Mouse (Mus musculus) ZHBTc4 (cell line): ENCODE data around the gene Acvr1b.

Experiments
- DNase-seq: peaks from one replicate; pipeline ENCODE4 v3.0.0-alpha.2; 2011; ENCODE audit warnings: low read depth, low spot score

The Acvr1b gene

DNA sequence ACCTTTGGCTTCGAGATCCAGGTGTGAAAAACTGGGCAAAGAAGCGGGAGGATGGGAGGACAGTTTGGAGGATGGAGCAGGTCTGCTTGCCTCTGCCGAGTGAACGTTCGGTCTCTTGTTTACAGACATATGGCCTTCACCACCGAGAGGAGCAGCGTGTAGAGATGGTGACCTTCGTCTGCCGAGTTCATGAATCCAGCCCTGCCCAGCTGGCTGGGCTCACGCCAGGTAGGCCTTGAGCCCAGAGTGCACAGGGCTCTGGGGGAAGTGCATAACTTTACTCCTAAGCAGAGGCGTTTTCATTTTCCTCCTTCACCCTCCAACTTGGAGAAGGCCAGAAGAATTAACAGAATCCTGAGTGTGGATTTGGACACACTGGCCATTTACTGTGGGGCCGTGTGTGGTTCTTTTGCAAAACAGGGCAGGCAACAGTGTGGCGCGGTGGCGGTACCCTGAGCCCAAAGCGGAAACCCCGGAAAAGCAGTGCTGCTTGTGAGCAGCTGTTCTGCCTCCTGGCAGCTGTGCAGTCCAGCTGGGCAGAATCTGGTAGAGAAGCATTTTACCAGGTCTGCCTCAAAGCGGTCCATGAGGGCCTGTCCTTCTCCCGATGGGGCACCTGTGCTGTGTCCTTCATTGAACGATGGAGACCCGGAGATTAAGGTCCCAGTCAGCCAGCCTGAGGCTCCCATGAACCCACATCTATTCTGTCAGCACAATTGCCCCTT is 55.2 kb downstream of the Acvr1b start:
- DNase-seq: no peak

DNA sequence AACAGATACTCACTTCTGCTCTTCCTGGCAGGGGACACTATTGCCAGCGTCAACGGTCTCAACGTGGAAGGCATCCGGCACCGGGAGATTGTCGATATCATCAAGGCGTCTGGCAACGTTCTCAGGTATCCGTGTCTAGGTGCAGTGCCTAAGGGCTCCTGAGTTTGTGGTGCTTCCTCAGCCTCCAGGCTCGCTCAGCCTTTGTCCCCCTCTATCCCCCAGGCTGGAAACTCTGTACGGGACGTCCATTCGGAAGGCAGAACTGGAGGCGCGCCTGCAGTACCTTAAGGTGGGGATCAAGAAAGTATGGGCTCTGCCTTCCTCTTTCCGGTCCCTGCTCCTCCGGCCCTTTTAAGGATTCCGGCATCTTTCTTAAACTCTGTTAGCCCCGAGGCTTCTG is 56.6 kb downstream of the Acvr1b start:
- no peak for DNase-seq

DNA sequence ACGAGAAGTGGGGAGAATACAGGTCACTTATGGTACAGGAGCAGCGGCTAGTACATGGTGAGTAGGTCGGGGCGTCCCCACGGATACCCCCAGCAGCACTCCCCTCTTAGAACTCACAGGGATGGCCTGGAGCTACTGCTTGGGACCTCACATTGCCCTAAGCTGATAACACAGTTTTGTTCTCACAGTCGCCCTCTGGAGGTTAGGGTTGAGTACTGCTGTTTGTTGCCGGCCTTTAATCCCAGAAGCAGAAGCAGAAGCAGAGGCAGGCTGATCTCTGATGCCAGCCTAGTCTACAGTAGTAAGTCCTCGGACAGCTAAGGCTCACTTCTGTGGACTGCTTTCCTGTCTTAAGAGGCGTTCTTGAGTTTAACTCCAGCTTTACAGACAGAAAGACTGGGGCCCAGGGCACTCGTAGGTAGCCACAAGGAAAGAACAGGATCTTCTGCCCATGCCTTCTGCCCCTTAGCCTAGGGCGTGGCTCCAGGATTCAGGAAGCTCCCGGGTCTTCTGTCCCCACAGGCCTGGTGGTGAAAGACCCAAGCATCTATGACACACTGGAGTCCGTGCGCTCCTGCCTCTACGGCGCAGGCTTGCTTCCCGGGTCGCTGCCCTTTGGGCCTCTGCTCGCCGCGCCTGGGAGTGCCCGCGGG is 57.3 kb downstream of the Acvr1b start:
- peak; percentile 93 for DNase-seq

GRCm38 (mm10) chr15:101231648-101232180 is 57.8 kb downstream of the Acvr1b start:
- DNase-seq: no peak

DNA sequence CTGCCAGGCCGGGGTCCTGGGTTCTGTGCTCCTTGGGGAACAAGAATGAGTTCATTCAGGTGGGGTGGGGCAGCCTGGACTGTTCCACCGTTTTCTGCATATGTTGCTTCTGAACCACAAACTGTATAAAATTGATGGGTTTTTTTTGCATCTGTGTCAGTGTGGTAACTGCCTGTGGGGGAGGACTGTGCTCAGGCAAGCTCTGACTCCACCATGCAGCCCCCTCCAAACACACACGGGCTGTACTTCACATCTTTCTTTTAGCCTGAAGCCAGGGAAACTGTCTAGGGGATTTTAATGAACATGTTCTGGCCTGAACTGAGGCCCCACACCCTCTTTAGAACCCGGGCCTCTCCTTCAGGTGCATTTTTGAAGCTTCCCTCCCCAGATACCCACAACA is 58.7 kb downstream of the Acvr1b start:
- no peak for DNase-seq

DNA sequence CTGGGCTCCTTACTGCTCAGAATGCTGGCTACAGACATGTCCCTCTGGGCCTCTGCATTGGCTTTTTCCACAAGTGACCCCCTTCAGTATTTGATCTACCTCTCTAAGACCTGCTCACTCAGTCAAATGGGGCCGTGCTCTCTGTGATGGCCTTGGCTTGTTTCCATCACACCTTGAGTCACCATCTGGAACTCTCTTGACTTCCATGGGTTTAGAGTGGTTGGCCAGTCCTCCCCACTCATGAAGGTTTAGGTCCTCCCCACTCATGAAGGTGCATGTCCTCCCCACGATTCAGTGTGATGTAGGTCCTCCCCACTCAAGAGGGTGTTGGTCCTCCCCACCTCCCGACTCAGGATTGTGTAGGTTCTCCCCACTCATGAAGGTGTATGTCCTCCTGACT is 59.3 kb downstream of the Acvr1b start:
- DNase-seq: no peak

DNA sequence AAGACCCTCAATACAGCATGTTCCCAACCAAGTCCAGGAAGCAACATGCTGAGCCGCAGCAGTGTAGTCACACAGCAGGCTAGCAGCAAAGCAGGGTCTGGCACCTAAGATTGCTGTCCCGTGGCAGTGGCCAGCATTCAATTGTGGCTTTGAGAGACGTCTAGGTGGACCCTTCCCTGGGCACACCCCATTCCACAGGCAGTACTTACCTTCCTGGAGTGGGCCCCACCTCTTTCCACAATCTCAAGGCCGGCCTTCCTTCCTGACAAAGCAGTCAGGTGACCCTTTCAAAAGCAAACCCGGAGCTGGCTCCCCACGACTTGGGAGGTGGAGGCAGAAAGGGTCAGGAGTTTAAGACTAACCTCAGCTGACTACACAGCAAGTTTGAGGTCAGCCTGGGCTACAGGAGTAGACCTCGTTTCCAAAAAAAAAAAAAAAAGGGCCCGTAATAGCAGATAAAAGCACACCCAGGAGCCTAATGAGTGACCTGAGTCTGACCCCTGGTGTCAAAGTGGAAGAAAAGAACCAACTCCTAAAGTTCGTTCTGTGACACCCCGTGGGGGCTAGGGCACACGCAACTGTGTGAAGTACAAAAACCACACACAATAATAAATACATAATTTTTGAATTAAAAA is 59.9 kb downstream of the Acvr1b start:
- peak; percentile 85 for DNase-seq

DNA sequence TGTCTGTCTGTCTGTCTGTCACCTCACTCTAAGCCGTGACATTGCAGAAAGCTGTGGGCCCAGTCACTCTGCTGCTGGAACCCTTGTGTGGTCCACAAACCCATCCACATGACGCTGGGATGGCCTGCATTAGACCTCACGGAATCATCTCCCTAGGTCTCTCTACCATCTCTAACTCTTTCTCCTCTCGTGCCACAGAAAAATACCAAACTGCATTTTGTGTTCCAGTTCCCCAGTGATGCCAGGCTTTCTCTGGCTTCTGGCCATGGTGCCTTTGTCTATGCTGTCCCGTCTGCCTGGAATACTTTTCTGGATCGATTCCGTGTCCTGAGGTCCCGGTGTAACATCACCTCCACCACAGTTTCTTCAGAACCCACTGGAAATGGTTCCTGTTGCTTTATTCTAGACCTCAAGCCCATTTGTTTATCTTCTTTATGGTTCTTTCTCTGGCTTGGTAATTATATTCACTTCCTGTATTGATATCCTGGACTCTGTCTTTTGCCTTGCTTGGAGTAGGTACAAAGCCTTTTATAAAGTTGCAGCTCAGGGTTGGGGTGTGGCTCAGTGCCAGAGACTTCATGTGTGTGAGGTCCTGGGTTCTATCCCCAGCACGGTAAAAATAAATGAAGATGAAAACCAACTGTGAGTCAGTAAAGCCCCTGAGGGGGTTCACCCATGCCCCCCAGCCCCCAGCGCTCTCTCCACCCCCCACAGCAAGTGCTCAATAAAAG is 60.9 kb downstream of the Acvr1b start:
- no peak for DNase-seq

GRCm38 (mm10) chr15:101235342-101235698 is 61.5 kb downstream of the Acvr1b start:
- peak; percentile 51 for DNase-seq

DNA sequence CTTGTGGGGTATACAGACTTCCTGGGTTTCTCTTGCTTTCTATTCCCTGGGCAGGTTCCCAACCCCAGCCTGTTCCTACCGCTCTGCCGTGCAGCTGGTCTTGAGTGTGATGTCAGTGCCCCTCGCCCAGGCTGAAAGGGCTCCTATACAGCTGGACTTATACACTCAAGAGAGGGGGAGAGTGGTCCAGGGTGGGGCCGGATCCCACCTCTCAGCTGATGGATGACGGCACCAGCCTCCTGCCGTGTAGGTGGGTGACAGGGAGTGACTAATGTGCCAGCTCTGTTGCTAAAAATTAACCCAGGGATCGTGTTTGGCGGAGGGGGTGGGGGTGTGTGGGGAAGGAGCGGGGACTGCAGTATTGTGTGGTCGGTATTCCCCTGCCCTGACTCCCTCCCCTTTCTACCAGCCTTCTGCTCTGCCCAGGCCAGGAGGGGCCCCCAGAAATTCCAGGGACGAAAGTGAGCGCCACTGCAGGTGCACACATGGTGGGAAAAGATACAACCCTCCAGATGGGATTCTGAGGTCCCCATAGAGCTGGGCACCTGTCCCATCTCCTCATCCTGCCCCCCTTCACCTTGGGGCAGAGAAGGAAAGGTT is 62.0 kb downstream of the Acvr1b start:
- DNase-seq: no peak

DNA sequence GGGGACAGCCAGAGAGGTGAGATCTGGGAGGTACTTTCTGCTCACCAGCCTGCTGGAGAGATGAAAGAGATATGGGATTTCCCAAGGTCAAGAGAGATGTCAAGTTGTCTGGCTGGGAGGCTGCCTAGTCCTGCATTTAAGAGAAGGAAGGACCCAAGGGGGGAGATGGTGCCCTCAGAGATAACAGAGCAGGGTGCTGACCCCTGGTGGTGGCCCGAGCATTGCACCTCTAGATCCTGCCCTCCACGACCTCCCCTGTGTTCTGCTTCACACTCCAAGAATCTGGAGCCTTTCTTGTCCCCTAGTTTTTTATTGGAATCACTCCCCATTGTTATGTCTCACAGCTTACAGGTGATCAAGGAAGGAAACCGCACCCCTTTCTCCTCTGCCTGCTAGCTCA is 63.0 kb downstream of the Acvr1b start:
- peak; percentile 83 for DNase-seq

- peak; percentile 90 for DNase-seq
Observed at GRCm38 (mm10) chr15:101238885-101239511, 65.1 kb downstream of the Acvr1b start.

DNA sequence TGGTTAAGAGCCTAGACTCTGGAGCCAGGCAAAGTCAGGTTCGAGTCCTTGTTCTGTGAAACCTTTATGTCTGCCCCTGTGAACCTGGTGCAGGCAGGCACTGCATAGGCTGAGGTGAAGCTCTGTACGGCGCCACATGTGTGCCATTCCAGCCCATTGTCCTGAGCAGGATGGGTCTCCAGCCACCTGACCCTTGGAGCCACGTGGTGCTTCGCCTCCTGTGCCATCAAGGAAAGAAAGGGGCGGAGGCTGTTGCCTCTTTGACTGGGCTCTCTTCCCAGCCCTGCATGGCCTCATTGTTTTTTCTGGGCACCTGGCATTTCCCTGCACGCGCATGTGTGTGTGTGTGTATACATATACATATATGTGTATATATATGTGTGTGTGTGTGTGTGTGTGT is 66.0 kb downstream of the Acvr1b start:
- peak; percentile 45 for DNase-seq

GRCm38 (mm10) chr15:101240799-101241204 is 66.9 kb downstream of the Acvr1b start:
- peak; percentile 91 for DNase-seq

DNA sequence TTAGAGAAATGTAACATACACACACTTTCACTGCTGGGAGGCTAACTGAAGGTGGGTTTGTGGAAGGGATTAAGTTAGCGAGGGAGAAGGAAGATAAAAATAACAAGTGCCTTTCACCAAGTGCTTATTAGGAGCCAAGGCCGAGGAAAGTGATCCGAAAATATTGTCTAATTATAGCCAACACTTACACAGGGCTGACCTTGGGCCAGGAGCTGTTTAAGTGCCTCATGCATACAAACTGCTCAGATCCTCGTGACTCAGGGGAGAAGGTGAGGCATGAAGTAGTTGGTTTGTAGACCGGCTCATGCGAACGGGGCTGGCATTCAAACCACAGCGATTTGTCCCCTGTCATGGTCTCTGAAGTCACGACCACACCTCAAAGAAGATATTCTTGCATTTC is 67.4 kb downstream of the Acvr1b start:
- no peak for DNase-seq

DNA sequence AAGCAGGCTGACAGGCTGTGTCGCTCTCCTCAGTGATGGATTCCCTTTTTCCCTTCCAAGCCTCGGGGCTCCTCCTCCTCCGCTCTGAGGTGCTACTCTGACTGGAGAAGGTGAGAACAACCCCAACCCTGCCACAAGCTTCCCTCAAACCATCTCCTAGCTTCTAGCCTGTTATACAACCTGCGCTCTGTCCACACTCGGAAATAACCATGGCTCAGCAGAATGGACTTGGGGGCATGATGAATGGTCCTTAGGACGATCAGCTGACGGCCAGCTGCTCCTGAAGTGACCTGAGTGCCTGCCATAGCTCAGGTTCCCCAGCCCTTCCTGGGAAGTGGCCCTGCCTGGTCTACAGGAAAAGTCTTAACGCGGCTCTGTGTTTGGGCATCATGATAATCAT is 68.0 kb downstream of the Acvr1b start:
- DNase-seq: no peak

DNA sequence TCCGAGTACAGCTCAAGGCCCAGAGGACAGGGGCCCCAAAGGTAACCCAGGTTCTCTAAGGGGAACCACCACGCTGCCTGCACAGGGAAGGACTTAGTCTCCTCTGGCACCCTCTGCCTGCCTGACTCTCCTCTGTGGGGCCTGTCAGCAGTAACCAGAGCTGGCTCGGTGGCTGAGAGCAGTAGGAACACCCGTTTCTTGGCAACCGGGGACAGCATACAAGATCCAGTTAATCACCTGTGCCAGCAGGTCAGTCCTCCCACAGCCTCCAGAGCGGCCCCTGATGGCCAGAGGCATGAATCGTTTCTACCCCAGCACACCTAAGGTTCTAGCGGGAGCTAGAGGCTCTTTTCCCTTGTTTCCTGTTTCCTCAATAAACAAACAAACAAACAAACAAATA is 68.8 kb downstream of the Acvr1b start:
- DNase-seq: peak; percentile 88

DNA sequence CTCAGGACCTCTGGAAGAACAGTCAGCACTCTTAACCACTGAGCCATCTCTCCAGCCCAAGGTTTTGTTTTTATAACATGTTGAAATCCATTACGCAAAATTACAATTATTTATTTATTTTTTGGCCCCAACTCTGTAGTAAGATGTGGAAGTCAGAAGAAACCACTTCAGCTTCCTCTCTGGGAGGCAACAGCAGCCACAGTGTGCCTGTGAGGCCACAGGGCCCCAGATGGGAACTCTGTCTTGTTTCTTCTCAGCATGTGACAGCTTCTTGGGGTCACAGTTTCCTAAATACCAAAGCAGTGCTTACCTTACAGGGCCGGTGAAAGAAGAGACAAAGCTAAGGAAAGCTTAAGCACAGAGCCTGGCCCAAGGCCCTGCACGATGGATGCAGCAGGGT is 70.1 kb downstream of the Acvr1b start:
- DNase-seq: no peak

DNA sequence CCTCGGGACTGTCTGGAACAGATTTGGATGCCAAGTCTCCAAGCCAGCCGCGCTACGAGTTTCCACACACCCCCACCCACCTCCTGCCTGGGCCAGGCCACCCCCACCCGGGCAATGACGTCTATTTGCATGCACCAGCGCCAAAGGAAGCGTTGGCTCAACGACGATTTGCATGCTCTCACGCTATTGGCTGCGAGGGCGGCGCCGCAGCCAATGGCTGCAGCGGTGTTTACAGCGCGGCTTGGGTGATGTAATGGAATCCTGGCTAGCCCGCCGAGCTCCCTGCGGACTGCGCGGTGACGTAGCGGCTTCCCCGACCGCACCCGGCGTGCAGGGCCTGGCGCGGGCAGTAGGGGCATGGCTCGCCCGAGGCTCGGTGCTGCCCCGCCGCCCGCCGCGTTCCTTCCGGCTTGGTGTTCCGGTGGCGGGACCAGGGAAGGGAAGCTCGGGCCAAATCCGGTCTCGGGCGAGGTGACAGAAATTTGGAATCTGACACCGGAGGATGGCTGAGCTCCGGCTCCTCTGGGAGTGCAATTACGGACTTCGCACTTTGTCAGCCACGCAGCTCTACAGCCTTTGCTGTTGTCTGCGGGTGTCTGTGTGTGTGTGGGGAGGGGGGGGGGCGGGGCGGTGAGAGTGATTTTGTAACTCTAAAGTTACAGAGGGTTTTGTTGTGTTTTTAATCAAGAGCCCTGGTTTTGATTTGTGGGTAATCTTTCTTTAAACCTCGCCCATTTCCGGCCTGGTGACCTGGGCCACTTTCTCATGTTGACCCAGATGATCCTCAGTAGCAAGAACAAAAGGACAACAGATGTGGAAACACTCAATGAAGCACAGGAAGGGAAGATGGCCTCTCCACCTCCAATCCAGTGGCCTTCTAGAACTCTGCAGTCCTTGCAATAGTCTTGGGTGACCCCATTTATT is 72.6 kb downstream of the Acvr1b start:
- peak; percentile 99 for DNase-seq

DNA sequence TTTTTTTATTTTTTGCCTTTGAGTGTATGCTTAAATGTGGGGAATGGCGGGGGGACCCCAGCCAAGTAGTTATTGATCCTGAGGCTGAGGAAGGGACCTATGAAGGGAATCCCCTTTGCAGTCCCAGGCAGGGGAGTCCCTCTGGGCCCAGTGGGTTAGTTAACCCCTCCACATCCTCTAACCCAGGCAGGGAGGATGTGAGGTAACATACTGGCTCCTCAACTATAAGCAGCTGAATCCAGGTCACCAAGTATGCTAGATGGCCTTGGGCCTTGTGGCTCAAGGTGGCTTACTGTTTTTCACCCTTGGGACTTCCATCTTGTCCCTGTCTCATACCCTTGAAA is 73.3 kb downstream of the Acvr1b start:
- no peak for DNase-seq
